Mouse (Mus musculus): ENCODE data around the gene Pde5a. TPM values are rescaled to one million over a fixed set of nuclear protein-coding genes. Genes with fewer than 3 reads are reported as not detected.

Pde5a gene
- polyA plus RNA-seq (2014; fragmentation: Illumina TruSeq; extraction: RNeasy Lipid Tissue Mini Kit (QIAGEN cat#74804); ENCODE audit: low read depth, low replicate concordance), result 146 TPM

GRCm38 (mm10) chr3:122728852-122729600 is at the start of gene Pde5a:
Pde5a (plus strand) TSS chr3:122728947.

DNA sequence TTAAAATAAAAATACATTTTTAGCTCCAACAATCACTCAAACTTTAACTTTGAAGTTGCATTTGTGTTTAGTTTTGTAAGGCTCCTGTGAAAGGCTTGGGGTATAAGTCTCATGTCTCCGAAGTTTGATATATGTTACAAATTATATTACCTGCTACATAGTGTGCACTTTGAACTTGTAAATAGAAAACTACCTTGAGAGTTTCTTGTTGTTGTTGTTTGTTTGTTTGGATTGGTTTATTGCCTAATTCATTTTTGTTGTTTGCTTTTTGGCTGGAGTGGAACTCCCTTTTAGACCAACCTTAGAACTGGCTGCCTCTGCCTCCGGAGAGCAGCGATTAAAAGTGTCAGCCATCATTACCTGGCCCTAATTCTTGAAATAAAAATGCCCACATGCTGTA is 166.0 kb downstream of the Pde5a start, which contains the start of gene Fabp2:
TSS of gene Fabp2 (plus strand) at position 301 of the 400 bp plus-strand sequence.

Other genes starting within 250 kb of the Pde5a start
- 156 TPM for gene Fnbp1l, start 109.2 kb upstream of the Pde5a start, polyA plus RNA-seq (2014; fragmentation: Illumina TruSeq; extraction: RNeasy Lipid Tissue Mini Kit (QIAGEN cat#74804); ENCODE audit: low read depth, low replicate concordance)
- gene Fabp2, start 166.1 kb downstream of the Pde5a start, polyA plus RNA-seq (2014; fragmentation: Illumina TruSeq; extraction: RNeasy Lipid Tissue Mini Kit (QIAGEN cat#74804); ENCODE audit: low read depth, low replicate concordance), result 776 TPM
- gene Gm10959, start 190.4 kb downstream of the Pde5a start, polyA plus RNA-seq (2014; fragmentation: Illumina TruSeq; extraction: RNeasy Lipid Tissue Mini Kit (QIAGEN cat#74804); ENCODE audit: low read depth, low replicate concordance), result not detected
- gene 1810037I17Rik, start 195.3 kb downstream of the Pde5a start, polyA plus RNA-seq (2014; fragmentation: Illumina TruSeq; extraction: RNeasy Lipid Tissue Mini Kit (QIAGEN cat#74804); ENCODE audit: low read depth, low replicate concordance), result 104 TPM

All from sigmoid colon, adult 10 weeks (tissue).